In the genomic region with DNA sequence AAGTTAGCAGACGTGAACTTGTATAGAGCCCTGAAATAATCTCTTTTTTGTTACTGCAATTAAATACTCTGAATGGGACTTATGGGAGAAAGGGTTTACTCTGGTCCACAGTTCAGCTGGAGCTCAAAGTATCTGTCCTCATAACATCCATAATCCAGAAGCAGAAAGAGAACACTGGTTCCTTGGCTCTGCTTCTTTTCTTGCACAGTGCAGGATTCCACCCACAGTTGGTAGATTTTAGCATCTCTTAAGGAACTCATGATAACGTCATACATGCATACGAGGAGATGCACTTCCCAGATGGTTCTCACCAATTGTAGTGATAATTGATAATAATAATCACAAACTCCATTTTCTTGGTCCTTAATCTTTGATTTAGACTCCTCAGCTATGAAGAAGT, we compare ENCODE assay signal across 31 mouse cellular contexts.
"Had no signal": no experiment of that assay in that cellular context is flagged by ENCODE, and none has a peak within 500 bp of the region (broad histone marks: within the 10 kb centered on the region; RNA-seq: fewer than 3 reads in every experiment).

No protein-coding gene starts in this region.

- H3K4me3 ChIP-seq: limb, embryonic 10.5 days; limb, embryonic 12.5 days; limb, embryonic 13.5 days; limb, embryonic 15.5 days; liver, embryonic 12.5 days; liver, embryonic 13.5 days; liver, embryonic 15.5 days; lung, embryonic 15.5 days; megakaryocyte, embryonic 14.5 days; midbrain, embryonic 10.5 days; midbrain, embryonic 12.5 days; midbrain, embryonic 13.5 days; midbrain, embryonic 15.5 days; myocyte; neural tube, embryonic 12.5 days had no signal

- H3K9ac ChIP-seq: limb, embryonic 12.5 days; limb, embryonic 13.5 days; limb, embryonic 15.5 days; liver, embryonic 12.5 days; liver, embryonic 13.5 days; liver, embryonic 14.5 days; liver, embryonic 15.5 days; liver, postnatal 0 days; lung, embryonic 14.5 days; lung, embryonic 15.5 days; midbrain, embryonic 12.5 days; midbrain, embryonic 13.5 days; midbrain, embryonic 15.5 days; neural tube, embryonic 12.5 days had no signal

- DNase-seq: left cerebral cortex, postnatal 4 days; liver; liver, embryonic 13.5 days; liver, postnatal 0 days; lung, adult 18-20 months; lung, adult 2 months; lung, embryonic 14.5 days; lung, postnatal 10 days; lung, postnatal 14 days; lung, postnatal 36 days; lung, postnatal 4 days; midbrain, embryonic 14.5 days had no signal

- H3K9me3 ChIP-seq: limb, embryonic 10.5 days; limb, embryonic 12.5 days; limb, embryonic 13.5 days; limb, embryonic 15.5 days; liver, embryonic 12.5 days; liver, embryonic 13.5 days; liver, embryonic 15.5 days; lung, embryonic 15.5 days; megakaryocyte, embryonic 14.5 days; midbrain, embryonic 10.5 days; midbrain, embryonic 12.5 days; midbrain, embryonic 13.5 days; midbrain, embryonic 15.5 days; neural tube, embryonic 12.5 days had no signal

- H3K4me2 ChIP-seq: limb, embryonic 12.5 days; limb, embryonic 13.5 days; limb, embryonic 15.5 days; liver, embryonic 11.5 days; liver, embryonic 12.5 days; liver, embryonic 13.5 days; liver, embryonic 15.5 days; lung, embryonic 14.5 days; lung, embryonic 15.5 days; midbrain, embryonic 11.5 days; midbrain, embryonic 12.5 days; midbrain, embryonic 13.5 days; midbrain, embryonic 15.5 days; neural tube, embryonic 12.5 days had no signal

- H3K27ac ChIP-seq: limb, embryonic 10.5 days; limb, embryonic 12.5 days; limb, embryonic 13.5 days; limb, embryonic 15.5 days; liver, embryonic 12.5 days; liver, embryonic 13.5 days; liver, embryonic 14.5 days; liver, embryonic 15.5 days; lung, embryonic 15.5 days; macrophage; midbrain, embryonic 10.5 days; midbrain, embryonic 12.5 days; midbrain, embryonic 13.5 days; midbrain, embryonic 15.5 days; neural tube, embryonic 12.5 days had no signal

- H3K27me3 ChIP-seq: limb, embryonic 12.5 days; limb, embryonic 13.5 days; limb, embryonic 15.5 days; liver, embryonic 12.5 days; liver, embryonic 13.5 days; liver, embryonic 15.5 days; lung, embryonic 15.5 days; megakaryocyte, embryonic 14.5 days; midbrain, embryonic 12.5 days; midbrain, embryonic 13.5 days; midbrain, embryonic 15.5 days; neural tube, embryonic 12.5 days had no signal

- ATAC-seq: liver, embryonic 12.5 days; liver, postnatal 0 days; midbrain, embryonic 13.5 days; midbrain, embryonic 15.5 days; midbrain, embryonic 16.5 days had no signal

- H3K4me1 ChIP-seq: limb, embryonic 10.5 days; limb, embryonic 12.5 days; limb, embryonic 13.5 days; limb, embryonic 15.5 days; liver, embryonic 12.5 days; liver, embryonic 13.5 days; liver, embryonic 15.5 days; lung, embryonic 15.5 days; megakaryocyte, embryonic 14.5 days; midbrain, embryonic 10.5 days; midbrain, embryonic 12.5 days; midbrain, embryonic 13.5 days; midbrain, embryonic 15.5 days; neural tube, embryonic 12.5 days had no signal

- H3K36me3 ChIP-seq: limb, embryonic 10.5 days; limb, embryonic 12.5 days; limb, embryonic 13.5 days; limb, embryonic 15.5 days; liver, embryonic 12.5 days; liver, embryonic 13.5 days; liver, embryonic 15.5 days; lung, embryonic 15.5 days; midbrain, embryonic 10.5 days; midbrain, embryonic 12.5 days; midbrain, embryonic 13.5 days; midbrain, embryonic 15.5 days; neural tube, embryonic 12.5 days had no signal
